Mouse (Mus musculus) gastrocnemius, postnatal 10 days (tissue): ENCODE measurements around the gene Shmt1. TPM values are rescaled to one million over a fixed set of nuclear protein-coding genes. Genes with fewer than 3 reads are reported as not detected.
A peak's percentile ranks its signal among the peaks of the same experiment; 100 is the strongest.
"Not testable (repeated sequence)": the region's sequence is repeated elsewhere in the genome, so short reads cannot be mapped to it uniquely, and the experiment has no call there.

ENCODE experiments used
- DNase-seq: peaks from one replicate; pipeline ENCODE4 v3.0.0; 2021; ENCODE audit warnings: mixed read lengths
- long read RNA-seq, 2 experiments: library from polyadenylated mRNA; stranded (forward); transcript quantifications; one replicate each; pipeline ENCODE4 v2.0.0; 2021
- total RNA-seq, 2 experiments: library from RNA; stranded (reverse); gene quantifications; 2 replicates each; pipeline ENCODE4 v1.2.3; 2021

Shmt1 gene
- 10 to 100 TPM; 21.7 to 26.3 TPM for total RNA-seq
- long read RNA-seq, experiment 1, transcript Shmt1-201 (12 exons, 2,858 nt): major isoform, 54 of 56 reads
- long read RNA-seq, experiment 1, partial matches to known transcripts: 2 of 56 reads
- long read RNA-seq, experiment 1, other reads (novel, unspliced or antisense): 0 of 56 reads
- long read RNA-seq, experiment 2, transcript Shmt1-201 (12 exons, 2,858 nt): major isoform, 47 of 50 reads
- long read RNA-seq, experiment 2, partial matches to known transcripts: 1 of 50 reads
- long read RNA-seq, experiment 2, other reads (novel, unspliced or antisense): 2 of 50 reads

DNA sequence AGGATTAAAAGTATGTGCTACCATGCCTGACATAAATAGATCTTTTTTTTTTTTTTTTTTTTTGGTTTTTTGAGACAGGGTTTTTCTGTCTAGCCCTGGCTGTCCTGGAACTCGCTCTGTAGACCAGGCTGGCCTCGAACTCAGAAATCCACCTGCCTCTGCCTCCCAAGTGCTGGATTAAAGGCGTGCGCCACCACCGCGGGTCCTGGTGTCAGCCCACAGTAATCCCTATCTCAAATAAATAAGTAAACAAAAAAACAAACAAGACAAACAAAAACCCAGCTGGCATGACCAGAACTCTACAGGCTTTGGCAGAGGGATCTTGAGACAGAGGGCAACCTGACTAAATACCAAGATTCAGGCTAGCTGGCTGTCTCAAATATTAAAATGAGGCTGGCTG is at the start of gene Shmt1:
Gene Shmt1, minus strand, starts transcription at position 101 of the 400 bp plus-strand sequence.
- DNase-seq: not testable (repeated sequence)

DNA sequence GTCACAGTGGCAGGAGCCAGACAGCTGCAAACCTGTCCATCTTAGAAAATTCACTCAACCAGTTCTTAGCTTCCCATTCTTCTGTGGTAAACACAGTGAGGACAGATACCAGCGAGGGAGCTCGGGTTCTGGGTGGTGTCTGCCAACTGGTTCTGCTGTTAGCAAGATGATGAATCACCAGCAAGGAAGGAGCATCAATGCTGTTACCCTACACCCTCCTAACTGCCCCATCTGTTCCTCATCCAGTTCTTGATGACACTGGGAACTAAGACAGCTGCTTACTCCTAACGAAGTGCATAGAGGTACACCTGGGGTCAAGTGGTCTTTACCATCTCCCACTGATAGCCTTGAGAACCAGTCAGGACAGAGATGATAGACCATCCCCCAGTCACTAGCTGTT is 45.1 kb upstream of the Shmt1 start:
- DNase-seq: no peak

DNA sequence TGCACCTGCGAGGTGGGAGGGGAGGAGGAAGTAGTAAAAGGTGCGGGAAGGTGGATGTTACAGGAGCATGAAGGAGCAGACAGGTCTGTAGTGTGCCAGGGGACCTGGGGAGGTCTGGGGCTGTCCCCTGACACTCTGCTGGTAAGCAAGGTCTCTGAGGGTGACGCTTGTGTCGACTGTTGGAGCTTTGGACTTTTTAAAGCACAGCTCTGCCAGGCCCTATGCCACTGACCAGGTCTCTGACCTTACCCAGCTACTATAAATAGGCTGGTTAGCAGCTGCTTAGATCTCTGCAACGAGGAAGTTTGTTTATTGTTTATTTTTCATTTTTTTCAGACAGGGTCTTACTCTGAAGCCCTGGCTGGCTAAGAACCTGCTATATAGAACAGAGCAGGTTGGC is 33.9 kb upstream of the Shmt1 start:
- DNase-seq: no peak

DNA sequence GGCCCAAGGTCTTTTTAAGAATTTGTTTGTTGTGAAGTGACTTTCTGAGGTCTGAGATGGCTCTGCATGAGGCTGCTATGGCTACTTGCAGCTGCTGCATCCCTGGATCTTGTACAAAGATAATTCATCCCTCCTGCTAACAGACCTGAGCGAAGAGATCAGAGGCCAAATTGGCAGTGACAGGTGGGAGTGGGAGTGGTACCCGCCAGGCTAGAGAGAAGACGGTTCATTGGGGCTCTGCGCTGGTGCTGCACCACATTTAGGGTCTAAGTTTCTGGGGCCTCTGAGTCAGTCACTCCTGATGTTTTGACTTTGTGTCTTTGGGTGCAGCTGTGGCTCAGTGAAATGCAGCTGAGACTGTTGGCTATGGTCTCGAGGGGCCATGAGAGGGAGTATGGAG is 31.9 kb upstream of the Shmt1 start:
- no peak for DNase-seq

DNA sequence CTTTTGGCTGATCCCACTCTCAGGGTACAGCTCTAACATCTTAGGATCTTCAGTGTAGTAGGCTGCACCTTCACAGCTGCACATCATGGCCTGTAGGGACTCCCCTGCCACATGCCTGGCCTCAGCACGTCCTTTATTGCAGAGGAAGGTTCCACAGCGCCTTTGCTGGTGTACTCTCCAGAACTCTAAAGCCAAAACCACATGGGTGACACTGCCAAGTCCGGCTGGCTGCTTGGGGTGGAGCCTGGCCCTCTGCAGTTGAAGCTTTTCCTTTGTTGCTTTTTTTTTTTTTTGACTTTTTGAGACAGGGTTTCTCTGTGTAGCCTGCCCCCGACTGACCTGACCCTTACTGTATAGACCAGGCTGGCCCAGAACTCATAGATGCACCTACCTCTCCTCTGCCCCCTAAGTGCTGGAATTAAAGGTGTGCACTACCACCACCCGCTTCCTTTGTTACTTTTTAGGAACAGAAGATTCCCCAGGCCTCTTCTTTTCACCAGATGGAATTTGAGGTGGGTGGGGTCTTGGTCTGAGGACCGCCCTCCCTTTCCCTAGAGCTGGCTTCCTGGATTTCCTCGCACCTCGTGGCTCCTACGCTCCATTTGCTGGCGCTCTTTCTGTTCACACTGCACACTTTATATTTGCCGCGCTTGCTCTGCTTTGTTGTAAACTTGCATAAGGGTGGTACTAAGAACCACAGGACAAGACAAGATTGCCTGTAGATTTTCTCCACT is 30.1 kb upstream of the Shmt1 start:
- peak; percentile 25 for DNase-seq

DNA sequence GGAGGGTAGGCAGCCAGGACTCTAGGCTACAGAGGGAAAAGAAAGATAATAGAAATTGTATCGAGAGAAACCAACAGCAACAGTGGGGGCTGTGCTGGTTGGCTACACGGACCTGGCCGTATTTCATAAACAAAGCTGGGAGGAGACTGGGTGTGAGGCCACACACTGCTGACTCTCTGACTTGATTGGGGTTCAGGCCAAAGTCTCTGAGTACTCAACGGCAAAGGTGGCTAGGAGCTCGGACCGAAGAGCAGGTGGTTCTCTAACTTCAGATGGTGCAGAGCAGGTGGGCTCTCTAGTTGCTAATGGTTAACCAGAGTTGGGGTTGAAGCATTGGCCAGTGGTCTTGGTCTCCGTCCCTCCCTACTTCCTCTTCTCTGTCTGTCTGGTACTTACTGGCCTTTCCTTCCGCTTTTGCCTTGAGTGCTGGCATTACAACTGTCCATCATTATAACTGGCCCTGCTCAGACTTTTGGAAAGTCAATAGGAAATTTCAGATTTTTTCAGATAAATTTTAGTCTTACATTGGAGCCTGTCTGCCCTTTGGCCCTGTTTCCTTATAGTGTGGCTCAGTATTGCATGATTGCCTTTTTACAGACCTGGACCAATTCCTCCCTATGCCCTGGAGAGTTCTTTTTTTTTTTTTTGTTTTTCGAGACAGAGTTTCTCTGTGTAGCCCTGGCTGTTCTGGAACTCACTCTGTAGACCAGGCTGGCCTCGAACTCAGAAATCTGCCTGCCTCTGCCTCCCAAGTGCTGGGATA is 26.3 kb upstream of the Shmt1 start:
- DNase-seq: no peak

DNA sequence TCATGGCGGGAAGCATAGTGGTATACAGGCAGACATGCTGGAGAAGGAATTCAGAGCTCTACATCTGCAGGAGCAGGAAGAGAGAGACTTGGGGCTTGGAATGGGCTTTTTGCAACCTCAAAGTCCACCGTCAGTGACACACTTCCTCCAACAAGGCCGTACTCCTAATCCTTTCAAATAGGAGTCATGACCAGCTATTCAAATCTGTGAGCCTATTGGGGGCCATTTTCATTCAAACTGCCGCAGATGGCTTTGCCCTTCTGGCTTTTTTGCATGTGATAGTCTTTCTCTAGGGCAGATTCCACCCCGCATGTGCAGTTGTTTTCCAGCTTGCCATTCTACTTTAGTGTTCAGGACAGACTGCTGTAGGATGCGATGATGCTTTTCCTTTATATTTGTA is 25.4 kb upstream of the Shmt1 start:
- DNase-seq: no peak

DNA sequence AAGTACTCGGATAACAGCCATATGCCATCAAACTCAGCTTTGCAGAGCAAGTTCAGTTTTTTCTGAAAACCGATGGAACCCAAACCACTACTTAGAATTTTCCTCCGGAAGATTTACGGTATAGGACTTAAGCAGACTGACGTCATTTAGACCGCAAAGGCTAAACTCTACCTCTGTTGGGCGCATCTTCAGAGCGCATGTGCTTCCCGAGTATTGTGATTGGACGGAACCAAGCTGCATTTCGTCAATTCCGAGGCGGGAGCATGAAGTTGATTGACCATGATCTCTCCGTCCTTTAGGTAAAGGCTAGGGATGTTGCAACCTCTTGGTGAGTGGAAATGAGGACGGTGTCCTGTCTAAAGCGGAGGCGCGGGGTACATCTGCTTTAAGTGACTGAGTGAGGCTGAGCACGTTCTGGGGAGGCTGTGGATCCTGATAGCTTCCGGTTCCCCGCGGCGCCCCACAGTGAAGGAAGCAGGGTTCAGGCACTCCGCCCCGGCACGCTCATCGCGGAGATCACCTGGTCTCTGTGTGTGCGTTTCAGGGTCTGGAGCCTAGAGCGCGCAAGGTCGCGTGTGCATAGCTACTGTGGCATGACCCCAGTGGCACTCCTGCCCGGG is 19.0 kb upstream of the Shmt1 start, which contains the start of gene Dhrs7b:
Gene Dhrs7b, plus strand, starts transcription at position 199 of the 620 bp plus-strand sequence.
- peak; percentile 57 for DNase-seq

DNA sequence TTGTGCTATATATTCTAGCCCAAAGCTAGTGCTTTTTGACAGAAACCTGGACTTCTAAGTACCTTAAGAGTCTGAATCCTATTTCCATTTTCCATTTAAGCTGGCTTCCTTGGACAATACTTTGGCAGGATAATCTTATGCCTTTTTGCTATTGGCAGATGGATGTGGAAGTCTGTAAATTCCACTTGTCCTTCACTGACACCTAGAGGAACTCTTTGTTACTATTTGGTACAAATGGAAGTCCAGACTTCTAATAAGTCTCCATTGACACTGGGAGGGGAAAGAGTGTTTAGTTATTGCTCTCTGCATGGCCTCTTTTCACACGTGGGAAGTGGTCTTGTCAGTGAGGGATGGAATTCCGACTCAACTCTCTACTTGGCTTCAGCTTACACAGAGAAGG is 17.4 kb upstream of the Shmt1 start:
- DNase-seq: no peak

DNA sequence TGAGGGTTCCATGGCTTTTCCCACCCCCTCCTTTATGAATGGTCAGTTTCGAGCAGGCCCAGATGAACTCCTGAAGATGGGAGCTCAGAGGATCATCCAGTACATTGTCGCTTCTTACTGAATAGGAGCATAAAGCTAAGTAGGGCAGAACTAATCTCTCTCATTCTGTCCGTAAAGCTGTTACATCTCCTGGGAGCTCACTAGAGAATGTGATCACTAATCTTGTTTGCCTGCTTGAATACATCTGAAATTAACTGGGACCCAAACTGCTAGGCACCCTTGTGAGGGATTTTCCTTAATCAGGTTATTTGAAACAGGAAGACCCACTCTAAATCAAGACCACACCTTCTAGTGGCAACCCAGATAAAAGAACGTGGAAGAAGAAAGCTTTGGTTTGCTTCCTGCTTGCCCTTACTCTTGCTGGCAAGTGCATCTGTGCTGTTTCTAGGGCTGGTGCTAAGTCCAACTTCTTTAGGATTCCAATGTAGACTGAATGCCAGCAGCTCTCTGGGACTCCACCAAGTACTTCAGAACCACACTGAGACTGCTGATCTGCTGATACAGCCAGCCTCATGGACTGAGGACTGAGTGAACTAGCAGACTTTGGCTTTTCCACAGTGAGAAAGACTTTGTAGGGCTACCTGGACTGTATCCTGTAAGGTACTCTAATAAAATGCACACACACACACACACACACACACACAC is 15.9 kb upstream of the Shmt1 start:
- DNase-seq: no peak

DNA sequence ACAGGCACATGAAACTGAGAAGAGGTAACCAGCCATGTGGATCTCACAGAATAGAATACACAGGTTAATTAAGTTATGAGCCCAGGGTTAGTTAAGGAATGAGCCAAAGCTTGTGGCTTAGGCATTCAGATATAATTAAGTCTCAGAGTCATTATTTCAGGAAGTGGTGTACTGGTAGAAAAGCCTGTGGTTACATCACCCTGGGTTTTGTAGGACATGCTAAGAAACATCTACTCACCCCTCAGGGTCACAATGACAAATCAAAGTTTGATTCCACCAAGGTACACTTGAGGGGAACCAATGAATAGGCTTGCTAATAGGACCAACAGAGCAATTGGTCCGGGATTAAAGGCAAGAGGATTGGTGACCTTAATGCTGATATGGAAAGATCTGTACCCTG is 15.2 kb upstream of the Shmt1 start:
- DNase-seq: no peak

DNA sequence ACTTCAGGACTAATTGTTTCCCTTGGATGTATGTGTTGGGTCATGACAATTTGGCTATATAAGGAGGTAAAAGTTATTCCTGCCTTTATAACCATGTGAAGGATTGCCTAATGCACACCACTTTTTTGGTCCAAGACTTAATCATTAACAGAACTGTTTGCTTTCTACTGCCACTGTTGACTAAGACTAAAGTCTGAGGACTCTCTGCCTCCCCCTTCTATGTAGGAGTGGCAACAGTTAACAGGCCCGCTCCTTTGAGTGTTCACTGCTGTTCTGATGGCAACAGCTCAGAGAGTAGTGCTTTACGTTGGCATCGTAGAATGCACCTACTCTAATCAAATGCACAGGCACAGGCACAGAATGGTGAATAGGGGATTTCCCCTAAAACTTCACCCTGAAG is 13.7 kb upstream of the Shmt1 start:
- DNase-seq: no peak

DNA sequence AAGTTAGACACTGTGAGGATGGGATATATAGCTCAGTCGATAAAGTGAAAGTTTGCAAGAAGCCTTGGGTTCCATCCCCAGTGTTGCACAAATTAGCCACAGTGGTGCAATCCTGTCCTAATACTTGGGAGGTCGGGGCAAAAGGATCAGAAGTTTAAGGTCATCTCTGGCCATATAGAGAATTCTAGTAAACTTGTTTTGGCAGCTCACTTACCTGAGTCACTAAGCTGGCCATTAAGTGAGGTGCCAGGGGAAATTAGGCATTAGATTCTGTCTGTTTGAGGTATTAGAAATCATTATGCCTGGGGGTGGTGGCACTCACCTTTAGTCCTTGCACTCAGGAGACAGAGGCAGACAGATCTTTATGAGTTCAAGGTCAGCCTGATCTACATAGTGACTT is 12.3 kb upstream of the Shmt1 start:
- DNase-seq: no peak

DNA sequence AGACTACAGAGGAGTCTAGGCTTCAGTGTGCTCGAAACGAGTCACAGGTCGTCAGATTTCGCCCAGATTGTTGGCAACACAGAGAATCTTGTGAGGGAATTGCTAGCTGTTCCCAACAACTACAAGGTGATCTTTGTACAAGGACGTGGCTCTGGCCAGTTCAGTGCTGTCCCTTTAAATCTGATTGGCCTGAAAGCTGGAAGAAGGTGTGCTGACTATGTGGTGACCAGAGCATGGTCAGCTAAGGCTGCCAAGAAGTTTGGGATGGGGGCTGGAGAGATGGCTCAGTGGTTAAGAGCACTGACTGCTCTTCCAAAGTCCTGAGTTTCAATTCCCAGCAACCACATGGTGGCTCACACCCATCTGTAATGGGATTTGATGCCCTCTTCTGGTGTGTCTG is 4.9 kb upstream of the Shmt1 start:
- DNase-seq: no peak

DNA sequence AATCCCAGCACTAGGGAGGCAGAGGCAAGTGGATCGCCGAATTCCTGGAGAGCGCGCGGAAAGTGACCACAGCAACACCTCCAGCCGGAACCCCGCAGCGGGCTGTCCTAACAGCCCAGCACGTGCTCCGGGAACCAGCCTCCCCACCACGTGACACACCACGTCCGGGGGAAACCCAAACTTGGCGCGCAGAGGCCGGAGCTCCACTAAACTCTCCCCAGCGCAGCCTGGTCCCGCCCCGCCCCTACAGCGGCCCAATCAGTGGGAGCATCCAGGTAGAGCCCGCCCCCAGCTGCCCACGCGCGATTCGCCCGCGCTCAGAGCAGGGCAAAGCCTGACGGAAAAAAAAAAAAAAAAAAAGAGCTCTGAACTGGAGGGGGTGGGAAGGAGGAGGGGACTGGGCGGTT is 461 bp downstream of the Shmt1 start:
- DNase-seq: peak; percentile 92

DNA sequence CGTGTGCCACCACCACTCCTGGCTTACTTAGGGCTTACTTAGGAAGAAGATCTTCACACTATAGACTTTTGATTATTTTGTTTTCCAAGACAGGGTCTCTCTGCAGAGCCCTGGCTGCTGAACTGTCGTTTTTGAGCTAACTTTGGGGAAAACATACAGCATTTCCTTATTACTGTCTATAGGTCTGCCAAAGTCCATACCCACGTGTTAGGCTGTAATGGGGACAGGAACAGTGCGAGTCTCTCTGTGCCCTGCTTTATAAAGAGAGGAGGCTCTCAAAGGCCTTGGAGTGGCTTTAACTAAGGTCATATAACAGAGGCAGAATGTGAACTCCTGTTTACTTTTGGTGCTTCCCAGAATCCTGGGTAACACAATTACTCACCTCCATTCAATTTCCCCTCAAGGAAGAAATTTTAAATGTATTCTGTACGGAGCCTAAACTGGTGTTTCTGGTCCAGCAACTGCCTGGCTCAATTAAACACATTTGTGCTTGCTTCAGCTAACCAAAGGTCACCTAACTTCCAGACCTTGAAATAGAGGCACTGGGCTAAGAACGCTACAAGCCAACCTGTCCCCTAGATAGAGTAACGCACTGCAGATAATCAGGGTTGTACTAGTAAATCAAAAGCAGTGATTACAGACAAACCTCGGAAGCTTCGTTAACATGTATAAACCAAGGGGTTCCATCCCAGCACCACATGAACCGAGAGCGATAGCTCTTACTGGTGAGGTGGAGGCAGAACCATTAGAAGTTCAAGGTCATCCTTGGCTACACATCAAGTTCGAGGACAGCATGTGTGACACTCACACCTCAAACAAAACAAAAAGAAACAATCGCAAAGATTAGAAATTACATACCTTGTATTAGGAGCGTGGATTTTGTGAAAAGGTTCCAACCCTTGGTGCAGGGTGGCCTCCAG is 1.2 kb downstream of the Shmt1 start:
- DNase-seq: no peak

DNA sequence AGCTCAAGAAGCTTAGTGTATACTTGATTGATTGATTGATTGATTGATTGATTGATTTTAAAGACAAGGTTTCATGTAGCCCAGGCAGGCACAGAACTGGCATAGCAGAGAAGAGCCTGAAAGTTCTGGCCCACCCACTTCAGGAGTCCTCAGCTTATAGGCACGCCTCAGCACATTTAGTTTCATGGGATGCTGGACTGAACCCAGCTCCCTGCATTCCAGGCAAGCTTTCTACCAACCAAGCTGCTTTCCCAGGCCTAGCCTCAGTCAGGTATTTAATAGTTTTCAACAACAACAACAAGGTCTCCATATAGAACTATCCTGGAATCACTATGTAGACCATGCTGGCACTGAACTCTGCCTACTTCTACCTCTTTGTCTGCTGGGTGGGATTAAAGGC is 2.0 kb downstream of the Shmt1 start:
- DNase-seq: no peak

DNA sequence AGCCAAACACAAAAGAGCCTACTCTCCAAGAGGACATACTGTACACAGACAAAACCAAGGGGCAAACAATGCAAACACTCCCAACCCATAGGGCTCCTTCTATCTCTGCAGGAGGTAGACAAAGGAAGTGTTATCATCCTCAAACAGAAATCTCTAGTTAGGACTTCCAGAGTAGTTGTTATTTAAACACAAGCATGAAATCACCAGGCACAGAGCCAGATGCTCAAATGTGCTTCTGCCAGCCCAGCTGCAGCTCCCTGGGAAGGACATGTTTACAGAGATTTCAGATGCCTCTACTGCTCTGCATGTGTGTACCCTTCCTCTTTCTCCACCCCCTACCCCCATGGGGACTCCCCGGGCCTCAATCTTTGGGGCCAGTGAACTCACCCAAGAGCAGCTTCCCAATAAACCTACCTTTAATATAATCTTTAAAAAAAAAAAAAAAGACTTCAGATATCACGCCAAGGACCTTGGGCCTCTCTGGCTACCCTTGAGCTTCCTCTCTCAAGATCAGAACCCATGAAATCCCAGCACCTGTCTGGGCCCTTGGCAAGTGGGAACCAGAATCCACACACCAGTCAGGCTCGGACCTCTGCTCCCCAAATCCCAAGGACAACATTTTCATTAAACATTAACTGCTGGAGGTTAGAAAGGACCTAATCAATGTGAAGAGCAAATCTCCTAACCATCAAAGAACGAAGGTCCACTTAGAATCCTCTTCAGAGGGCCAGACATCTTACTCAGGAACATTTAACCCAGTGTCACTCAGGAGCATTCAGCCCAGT is 3.0 kb downstream of the Shmt1 start:
- peak; percentile 60 for DNase-seq

DNA sequence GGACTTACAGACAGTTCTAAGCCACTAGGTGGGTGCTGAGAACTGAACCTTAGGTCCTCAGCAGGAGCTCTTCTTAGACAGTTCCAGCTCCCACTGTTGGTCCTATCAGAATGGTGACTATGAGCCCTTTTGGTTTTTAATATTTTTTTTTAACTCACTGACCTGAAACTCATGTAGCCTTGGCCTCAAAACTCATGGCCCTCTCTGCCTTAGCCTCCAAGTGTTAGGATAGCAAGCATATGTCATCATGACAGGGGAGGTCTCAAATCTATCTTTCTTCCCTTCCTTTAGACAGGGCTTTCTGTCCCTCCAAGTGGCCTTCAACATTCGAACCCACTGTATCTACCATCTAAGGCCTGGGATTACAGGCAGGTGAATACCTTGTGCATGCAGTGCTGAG is 10.6 kb downstream of the Shmt1 start:
- no peak for DNase-seq

DNA sequence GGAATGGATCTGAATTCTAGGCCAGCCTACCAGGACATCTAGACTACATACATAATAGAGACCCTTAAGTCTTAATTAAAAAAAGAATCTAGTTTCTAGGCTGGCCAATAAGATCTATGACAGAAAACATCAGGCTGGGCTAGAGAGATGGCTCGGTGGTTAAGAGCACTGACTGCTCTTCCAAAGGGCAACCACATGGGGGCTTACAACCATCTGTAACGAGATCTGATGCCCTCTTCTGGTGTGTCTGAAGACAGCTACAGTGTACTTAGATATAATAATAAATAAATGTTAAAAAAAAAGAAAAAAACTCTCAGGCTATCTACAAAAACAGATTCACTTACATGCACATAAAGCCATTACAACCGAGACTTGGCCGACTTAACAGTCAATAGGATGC is 11.5 kb downstream of the Shmt1 start:
- DNase-seq: no peak
